Mouse (Mus musculus) midbrain, embryonic 14.5 days (tissue): ENCODE measurements around the gene Ccl9. TPM values are rescaled to one million over a fixed set of nuclear protein-coding genes. Genes with fewer than 3 reads are reported as not detected.

Source experiments
- ATAC-seq: fragments of 200-750 bp; cut with Nextera tagmentation; 2 replicates; pipeline ENCODE4 v1.8.0; 2017; ENCODE audit warnings: moderate number of reproducible peaks, moderate library complexity; ENCODE audit not compliant: low FRiP score, low TSS enrichment
- DNase-seq: peaks from one replicate; pipeline ENCODE4 v3.0.0-alpha.2; 2015
- H3K27ac ChIP-seq: fragments of 300-500 bp; sonication (generic); replicated peaks from 2 replicates; pipeline ENCODE4 v1.5.1; 2014; ENCODE audit warnings: mild to moderate bottlenecking, low read depth, low read length, moderate library complexity
- H3K27me3 ChIP-seq: fragments of 300-500 bp; sonication (generic); 2 replicates; pipeline ENCODE4 v1.6.1; 2014; ENCODE audit warnings: low read length, control low read depth, mixed read lengths; ENCODE audit not compliant: control insufficient read depth, insufficient read depth
- H3K36me3 ChIP-seq: fragments of 300-500 bp; sonication (generic); 2 replicates; pipeline ENCODE4 v1.6.1; 2014; ENCODE audit warnings: low read length, control low read depth; ENCODE audit not compliant: control insufficient read depth, insufficient read depth
- H3K4me1 ChIP-seq: fragments of 300-500 bp; sonication (generic); 2 replicates; pipeline ENCODE4 v1.6.1; 2014; ENCODE audit warnings: mild to moderate bottlenecking, antibody characterized with exemption, low read length, control low read depth; ENCODE audit not compliant: control insufficient read depth, insufficient read depth
- H3K4me2 ChIP-seq: fragments of 300-500 bp; sonication (generic); 2 replicates; pipeline ENCODE4 v1.6.1; 2014; ENCODE audit warnings: mild to moderate bottlenecking, low read length, moderate library complexity
- H3K4me3 ChIP-seq: fragments of 300-500 bp; sonication (generic); replicated peaks from 2 replicates; pipeline ENCODE4 v1.5.1; 2014; ENCODE audit warnings: low read depth, low read length
- H3K9ac ChIP-seq: fragments of 300-500 bp; sonication (generic); replicated peaks from 2 replicates; pipeline ENCODE4 v1.6.1; 2014; ENCODE audit warnings: mild to moderate bottlenecking, low read length, moderate library complexity
- H3K9me3 ChIP-seq: fragments of 300-500 bp; sonication (generic); 2 replicates; pipeline ENCODE4 v1.6.1; 2016; ENCODE audit warnings: low read length, control low read depth, mixed read lengths; ENCODE audit not compliant: control insufficient read depth
- WGBS: fragments of 180-500 bp; shearing (Covaris S2); extraction: QIAGEN DNeasy Blood & Tissue Kit; methylation state at CpG from one replicate; pipeline ENCODE4 v1.1.7; 2014; 5-methylcytosine and 5-hydroxymethylcytosine counted together
- polyA plus RNA-seq: library from polyadenylated mRNA; unstranded; fragments of >200 nt; fragmentation: Nextera tagmentation; extraction: Ambion mirVana; gene quantifications from 2 replicates; pipeline ENCODE4 v1.2.1, GENCODE M21; 2014

Ccl9 gene
- polyA plus RNA-seq, 1 experiment from 2014 or later: 6.9 TPM

- H3K9ac ChIP-seq: no peak overlapping the region
- H3K27me3 ChIP-seq: no peaks in the 10 kb centered on the region
- no peaks in the 10 kb centered on the region for H3K4me1 ChIP-seq
- no peaks in the 10 kb centered on the region for H3K9me3 ChIP-seq
- DNase-seq (no peak), ATAC-seq (no peak)
- H3K36me3 ChIP-seq: no peaks in the 10 kb centered on the region
- no peak overlapping the region for H3K4me2 ChIP-seq
- H3K4me3 ChIP-seq: no peak overlapping the region
- no peak overlapping the region for H3K27ac ChIP-seq
- 93% methylated on average over 3 of the region's 3 CpGs for WGBS
Measured at GRCm38 (mm10) chr11:83536831-83537230, 41.6 kb downstream of the Ccl9 start.

GRCm38 (mm10) chr11:83534609-83535423, 43.6 kb downstream of the Ccl9 start:
- peak; percentile 69 for DNase-seq
- Histone ChIP-seq H3K4me1 (no peaks in the 10 kb centered on the region), H3K4me3 (no peak overlapping the region), H3K9me3 (no peaks in the 10 kb centered on the region), H3K4me2 (no peak overlapping the region), H3K36me3 (no peaks in the 10 kb centered on the region), H3K27ac (no peak overlapping the region), H3K27me3 (no peaks in the 10 kb centered on the region), H3K9ac (no peak overlapping the region)
- WGBS: 58% methylated on average over 13 of the region's 13 CpGs
- no peak for ATAC-seq

DNA sequence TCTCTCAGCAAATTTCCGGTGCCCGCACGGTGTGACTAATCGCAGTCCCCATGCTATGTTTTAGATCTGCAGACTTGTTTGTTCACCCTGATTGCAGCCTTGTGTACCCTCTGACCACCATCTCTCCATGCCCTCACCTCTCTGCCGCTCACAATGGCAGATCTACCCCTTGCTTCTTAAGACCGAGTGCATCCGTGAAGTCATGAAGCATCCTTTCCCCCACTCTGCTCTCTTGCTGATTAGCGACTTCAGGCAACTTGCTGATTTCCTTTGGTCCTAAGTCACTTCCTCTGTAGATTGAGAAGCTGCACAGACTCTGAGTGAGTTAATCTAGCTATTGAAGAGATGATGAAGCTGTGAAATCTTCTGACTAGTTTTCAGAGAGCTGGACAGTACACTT, 44.3 kb downstream of the Ccl9 start:
- Histone ChIP-seq H3K4me2 (no peak overlapping the region), H3K9me3 (no peaks in the 10 kb centered on the region), H3K4me1 (no peaks in the 10 kb centered on the region), H3K27ac (no peak overlapping the region), H3K27me3 (no peaks in the 10 kb centered on the region), H3K36me3 (no peaks in the 10 kb centered on the region), H3K4me3 (no peak overlapping the region), H3K9ac (no peak overlapping the region)
- ATAC-seq: no peak
- no peak for DNase-seq
- WGBS: 84% methylated on average over 8 of the region's 8 CpGs

GRCm38 (mm10) chr11:83533192-83533591, 45.2 kb downstream of the Ccl9 start:
- Histone ChIP-seq H3K4me2 (no peak overlapping the region), H3K27ac (no peak overlapping the region), H3K27me3 (no peaks in the 10 kb centered on the region), H3K36me3 (no peaks in the 10 kb centered on the region), H3K4me3 (no peak overlapping the region), H3K4me1 (no peaks in the 10 kb centered on the region), H3K9ac (no peak overlapping the region), H3K9me3 (no peaks in the 10 kb centered on the region)
- WGBS: 93% methylated on average over 1 of the region's 1 CpGs
- DNase-seq: no peak
- ATAC-seq: no peak

- no peak for ATAC-seq
- Histone ChIP-seq H3K27ac (no peak within 1 kb of the TSS), H3K27me3 (no peaks in the 10 kb centered on the region), H3K36me3 (no peaks in the 10 kb centered on the region), H3K9me3 (no peaks in the 10 kb centered on the region), H3K4me1 (no peaks in the 10 kb centered on the region), H3K9ac (no peak within 1 kb of the TSS), H3K4me3 (no peak within 1 kb of the TSS), H3K4me2 (no peak within 1 kb of the TSS)
- WGBS: 92% methylated on average over 5 of the region's 5 CpGs
- no peak for DNase-seq
Measured at GRCm38 (mm10) chr11:83530360-83530759, 48.1 kb downstream of the Ccl9 start, which contains the start of gene Ccl5. Ccl5 (minus strand) TSS chr11:83530518.

DNA sequence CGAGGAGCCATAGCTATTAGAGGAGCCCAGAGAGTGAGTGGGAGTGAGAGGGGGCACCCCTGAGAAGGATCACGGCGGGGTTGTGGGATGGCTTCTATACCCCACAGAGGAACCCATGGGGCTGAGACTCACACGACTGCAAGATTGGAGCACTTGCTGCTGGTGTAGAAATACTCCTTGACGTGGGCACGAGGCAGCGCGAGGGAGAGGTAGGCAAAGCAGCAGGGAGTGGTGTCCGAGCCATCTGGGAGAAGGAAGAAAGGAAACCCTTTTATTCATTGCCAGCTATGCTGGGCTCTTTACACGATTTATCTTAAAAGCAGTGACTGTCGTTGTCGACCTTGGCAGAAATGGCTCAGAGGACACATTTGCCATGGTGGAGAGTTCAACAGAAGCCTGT, 49.4 kb downstream of the Ccl9 start:
- Histone ChIP-seq H3K4me3 (no peak overlapping the region), H3K36me3 (no peaks in the 10 kb centered on the region), H3K27ac (no peak overlapping the region), H3K27me3 (no peaks in the 10 kb centered on the region), H3K9me3 (no peaks in the 10 kb centered on the region), H3K4me1 (no peaks in the 10 kb centered on the region), H3K9ac (no peak overlapping the region), H3K4me2 (no peak overlapping the region)
- ATAC-seq: no peak
- 70% methylated on average over 12 of the region's 12 CpGs for WGBS
- no peak for DNase-seq

Other genes starting within 250 kb of the Ccl9 start
- gene Rasl10b, start 169.5 kb downstream of the Ccl9 start, polyA plus RNA-seq: 18.3 and 37.9 TPM in 2 replicates
- gene Gas2l2, start 149.2 kb downstream of the Ccl9 start, polyA plus RNA-seq: 0.11 and 0.18 TPM in 2 replicates
- 0.69 and 1.2 TPM in 2 replicates for gene 1700020L24Rik, start 141.0 kb downstream of the Ccl9 start, polyA plus RNA-seq
- 1.6 and 2.7 TPM in 2 replicates for gene Mmp28, start 115.6 kb downstream of the Ccl9 start, polyA plus RNA-seq
- 13.7 and 17.0 TPM in 2 replicates for gene Taf15, start 105.5 kb downstream of the Ccl9 start, polyA plus RNA-seq
- gene Heatr9, start 56.5 kb downstream of the Ccl9 start, polyA plus RNA-seq: not detected in 2 replicates
- 1.6 TPM in 1 of 2 replicates, not detected in the other for gene Ccl5, start 48.1 kb downstream of the Ccl9 start, polyA plus RNA-seq
- 1.1 and 2.8 TPM in 2 replicates for gene Ccl6, start 14.5 kb upstream of the Ccl9 start, polyA plus RNA-seq
- not detected in 2 replicates for gene Rpl9-ps1, start 67.0 kb upstream of the Ccl9 start, polyA plus RNA-seq
- 1.00 and 2.4 TPM in 2 replicates for gene Ccl3, start 70.7 kb upstream of the Ccl9 start, polyA plus RNA-seq
- 3.5 TPM in 1 of 2 replicates, not detected in the other for gene Ccl4, start 83.9 kb upstream of the Ccl9 start, polyA plus RNA-seq
- gene Wfdc17, start 125.4 kb upstream of the Ccl9 start, polyA plus RNA-seq: 1.5 TPM in 1 of 2 replicates, not detected in the other
- gene Wfdc18, start 130.4 kb upstream of the Ccl9 start, polyA plus RNA-seq: not detected in 2 replicates
- not detected in 2 replicates for gene Wfdc21, start 168.3 kb upstream of the Ccl9 start, polyA plus RNA-seq
- 36.6 and 37.2 TPM in 2 replicates for gene Heatr6, start 175.1 kb upstream of the Ccl9 start, polyA plus RNA-seq